In the genomic region with DNA sequence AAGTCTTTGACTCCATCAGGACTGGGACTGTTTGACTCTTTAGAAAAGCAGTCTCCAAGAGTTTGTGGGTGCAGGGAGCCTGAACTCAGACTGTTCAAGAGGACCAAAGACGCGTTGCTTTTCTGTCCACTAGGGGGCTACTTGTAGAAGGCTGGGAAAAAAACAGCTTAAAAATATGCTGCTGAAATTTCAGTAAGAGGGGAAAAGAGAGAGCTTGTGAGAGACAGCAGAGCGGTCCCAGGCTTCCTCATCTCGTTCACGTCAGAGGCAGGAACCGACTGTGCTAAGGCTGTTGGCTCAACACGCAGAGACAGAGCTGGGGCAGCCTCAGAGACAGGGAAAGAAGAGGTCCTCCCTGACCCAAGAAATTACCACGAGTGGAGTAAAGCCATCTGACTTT, we compare ENCODE assay signal across 8 mouse cellular contexts. TPM values are rescaled to one million over a fixed set of nuclear protein-coding genes. Genes with fewer than 3 reads are reported as not detected.
A peak's percentile ranks its signal among the peaks of the same experiment; 100 is the strongest.
DNase-seq lines count a peak whose midpoint lies in the region; ATAC-seq and TF ChIP-seq lines count a peak whose summit lies in the region.

Tnr (plus strand) TSS at position 192 of the 400 bp plus-strand sequence.

- no peak within 1 kb of the TSS for H3K27ac ChIP-seq in intestine, postnatal 0 days (ENCODE audit: low read depth, low read length)
- no peak within 1 kb of the TSS for H3K27ac ChIP-seq in intestine, embryonic 15.5 days
- H3K27ac ChIP-seq in forebrain, embryonic 11.5 days (ENCODE audit: low read depth, low read length): no peak within 1 kb of the TSS
- no peak within 1 kb of the TSS for H3K27ac ChIP-seq in kidney, adult 2 months (ENCODE audit: insufficient read depth, low read depth, low read length)
- H3K27ac ChIP-seq in limb, embryonic 10.5 days: no peak within 1 kb of the TSS
- no peak within 1 kb of the TSS for H3K27ac ChIP-seq in neural tube, embryonic 12.5 days

- H3K4me3 ChIP-seq in intestine, postnatal 0 days (ENCODE audit: low read depth, low read length): no peak within 1 kb of the TSS
- no peak within 1 kb of the TSS for H3K4me3 ChIP-seq in intestine, embryonic 15.5 days (replicated peaks)
- peak within 1 kb of the TSS; percentile 19 for H3K4me3 ChIP-seq in forebrain, embryonic 11.5 days (ENCODE audit: low read depth, low read length)
- H3K4me3 ChIP-seq in kidney, adult 2 months (ENCODE audit: insufficient read depth, low read depth, low read length): no peak within 1 kb of the TSS
- H3K4me3 ChIP-seq in limb, embryonic 10.5 days: no peak within 1 kb of the TSS
- H3K4me3 ChIP-seq in neural tube, embryonic 12.5 days: peak within 1 kb of the TSS; percentile 28

- ATAC-seq in intestine, postnatal 0 days: no peak
- no peak for ATAC-seq in intestine, embryonic 15.5 days
- peak; percentile 63 for ATAC-seq in forebrain, embryonic 11.5 days (replicated peaks; ENCODE audit: low FRiP score)
- peak; percentile 74 for ATAC-seq in neural tube, embryonic 12.5 days (ENCODE audit: low FRiP score, low read depth)

- H3K9ac ChIP-seq in intestine, postnatal 0 days (ENCODE audit: low read depth, low read length): no peak within 1 kb of the TSS
- no peak within 1 kb of the TSS for H3K9ac ChIP-seq in intestine, embryonic 15.5 days
- no peak within 1 kb of the TSS for H3K9ac ChIP-seq in forebrain, embryonic 11.5 days (ENCODE audit: low read length)
- H3K9ac ChIP-seq in neural tube, embryonic 12.5 days: peak within 1 kb of the TSS; percentile 21; the same call in 1 of the 2 replicates

- no peaks in the 10 kb centered on the region for H3K27me3 ChIP-seq in intestine, postnatal 0 days (replicated peaks; ENCODE audit: control insufficient read depth, insufficient read depth, low read length)
- no peaks in the 10 kb centered on the region for H3K27me3 ChIP-seq in intestine, embryonic 15.5 days (replicated peaks)
- no peaks in the 10 kb centered on the region for H3K27me3 ChIP-seq in forebrain, embryonic 11.5 days (ENCODE audit: control insufficient read depth, insufficient read depth, low read length)
- no peaks in the 10 kb centered on the region for H3K27me3 ChIP-seq in kidney, adult 2 months (replicated peaks; ENCODE audit: control insufficient read depth, insufficient read depth, low read length)
- H3K27me3 ChIP-seq in limb, embryonic 10.5 days (ENCODE audit: low read depth, poor library complexity, severe bottlenecking): no peaks in the 10 kb centered on the region
- 0 out of 2 replicates have a peak, but pooled peaks cover 2% of the 10 kb centered on the region for H3K27me3 ChIP-seq in neural tube, embryonic 12.5 days (replicated peaks)

- H3K4me1 ChIP-seq in intestine, postnatal 0 days (replicated peaks; ENCODE audit: control insufficient read depth, insufficient read depth, low read length): no peaks in the 10 kb centered on the region
- 0 out of 2 replicates have a peak, but pooled peaks cover 2% of the 10 kb centered on the region for H3K4me1 ChIP-seq in intestine, embryonic 15.5 days (replicated peaks)
- H3K4me1 ChIP-seq in forebrain, embryonic 11.5 days (replicated peaks; ENCODE audit: control insufficient read depth, insufficient read depth, low read length): no peaks in the 10 kb centered on the region; the same call in 1 of the 2 replicates
- no peaks in the 10 kb centered on the region for H3K4me1 ChIP-seq in kidney, adult 2 months (ENCODE audit: control insufficient read depth, insufficient read depth, low read length)
- 0 out of 2 replicates have a peak, but pooled peaks cover 3% of the 10 kb centered on the region for H3K4me1 ChIP-seq in limb, embryonic 10.5 days
- 0 out of 2 replicates have a peak, but pooled peaks cover 10% of the 10 kb centered on the region for H3K4me1 ChIP-seq in neural tube, embryonic 12.5 days

- TF ChIP-seq CTCF in intestine, postnatal 0 days (IDR thresholded peaks at IDR 0.05; ENCODE audit: low read depth): peak; percentile 60
- 0 out of 2 replicates have a peak, but pooled peaks have one; percentile 15 for TF ChIP-seq CTCF in kidney, adult 2 months (conservative IDR thresholded peaks at IDR 0.05; ENCODE audit: insufficient read depth, insufficient read length, low read depth, low read length)

- H3K36me3 ChIP-seq in intestine, postnatal 0 days (ENCODE audit: control insufficient read depth, insufficient read depth): no peaks in the 10 kb centered on the region
- H3K36me3 ChIP-seq in intestine, embryonic 15.5 days: no peaks in the 10 kb centered on the region
- H3K36me3 ChIP-seq in forebrain, embryonic 11.5 days (ENCODE audit: control insufficient read depth, insufficient read depth, low read length): no peaks in the 10 kb centered on the region
- H3K36me3 ChIP-seq in kidney, adult 2 months (ENCODE audit: control insufficient read depth, insufficient read depth, low read length): no peaks in the 10 kb centered on the region
- H3K36me3 ChIP-seq in limb, embryonic 10.5 days: no peaks in the 10 kb centered on the region
- no peaks in the 10 kb centered on the region for H3K36me3 ChIP-seq in neural tube, embryonic 12.5 days

- peak; percentile 14 for DNase-seq in c-Kit-positive CD71-negative TER-119-negative erythroid progenitor cells, embryonic 14.5 days (ENCODE audit: low read depth)
- DNase-seq in forebrain, embryonic 11.5 days (ENCODE audit: low spot score): peak; percentile 66
- DNase-seq in kidney, adult 2 months: peak; percentile 42
- peak; percentile 33 for DNase-seq in limb, embryonic 10.5 days (ENCODE audit: low spot score)
- DNase-seq in yolk sac, embryonic 10.5 days (ENCODE audit: low spot score): no peak

- no peak within 1 kb of the TSS for H3K4me2 ChIP-seq in intestine, postnatal 0 days (replicated peaks; ENCODE audit: low read depth)
- no peak within 1 kb of the TSS; the same call in 1 of the 2 replicates for H3K4me2 ChIP-seq in intestine, embryonic 15.5 days (replicated peaks)
- H3K4me2 ChIP-seq in forebrain, embryonic 11.5 days (ENCODE audit: low read depth, low read length, severe bottlenecking): peak within 1 kb of the TSS; percentile 44
- peak within 1 kb of the TSS; percentile 55 for H3K4me2 ChIP-seq in neural tube, embryonic 12.5 days (replicated peaks)

- H3K9me3 ChIP-seq in intestine, postnatal 0 days (ENCODE audit: control insufficient read depth): no peaks in the 10 kb centered on the region
- no peaks in the 10 kb centered on the region for H3K9me3 ChIP-seq in intestine, embryonic 15.5 days
- no peaks in the 10 kb centered on the region for H3K9me3 ChIP-seq in forebrain, embryonic 11.5 days (ENCODE audit: control insufficient read depth, low read length)
- no peaks in the 10 kb centered on the region for H3K9me3 ChIP-seq in limb, embryonic 10.5 days (replicated peaks)
- no peaks in the 10 kb centered on the region for H3K9me3 ChIP-seq in neural tube, embryonic 12.5 days

- 8% methylated on average over 8 of the region's 8 CpGs for WGBS in intestine, postnatal 0 days
- 3% methylated on average over 8 of the region's 8 CpGs for WGBS in intestine, embryonic 15.5 days
- 4% methylated on average over 8 of the region's 8 CpGs for WGBS in forebrain, embryonic 11.5 days
- WGBS in kidney, adult 2 months: 2% methylated on average over 8 of the region's 8 CpGs
- 3% methylated on average over 8 of the region's 8 CpGs for WGBS in limb, embryonic 10.5 days
- 3% methylated on average over 8 of the region's 8 CpGs for WGBS in neural tube, embryonic 12.5 days

- TF ChIP-seq POLR2A in kidney, adult 2 months (IDR thresholded peaks at IDR 0.05; ENCODE audit: low read depth, low read length): no peak

RNA-seq across cellular contexts. Expression of gene Tnr, which starts in this region (rescaled TPM):
- polyA plus RNA-seq in intestine, postnatal 0 days (2015; fragmentation: Nextera tagmentation; extraction: Ambion mirVana): 0.07 and 0.47 TPM in 2 replicates
- polyA plus RNA-seq in intestine, embryonic 15.5 days (2015; fragmentation: Nextera tagmentation; extraction: Ambion mirVana): 0.43 and 0.88 TPM in 2 replicates
- polyA plus RNA-seq in forebrain, embryonic 11.5 days (2014; fragmentation: Nextera tagmentation; extraction: Ambion mirVana): 0.19 and 0.77 TPM in 2 replicates
- polyA plus RNA-seq in kidney, adult 2 months (2012; rRNA removed): 0.03 TPM in 2 replicates
- not detected in 2 replicates for polyA plus RNA-seq in limb, embryonic 10.5 days (2016; fragmentation: Nextera tagmentation; extraction: Ambion mirVana)
- polyA plus RNA-seq in neural tube, embryonic 12.5 days (2016; fragmentation: Nextera tagmentation; extraction: Ambion mirVana): 1.8 and 2.0 TPM in 2 replicates

Comparison
In these comparisons a context has a peak if more than half of its experiments do, and no peak if none do; other contexts are left out.
1. Peak in DNase-seq, ATAC-seq, H3K4me3 ChIP-seq and H3K4me2 ChIP-seq in forebrain, embryonic 11.5 days; RNA of the gene not detected or under 1 TPM.
2. Peak in DNase-seq in kidney, adult 2 months; RNA of the gene not detected or under 1 TPM.
3. Peak in DNase-seq in limb, embryonic 10.5 days; RNA of the gene not detected or under 1 TPM.